In the genomic region with DNA sequence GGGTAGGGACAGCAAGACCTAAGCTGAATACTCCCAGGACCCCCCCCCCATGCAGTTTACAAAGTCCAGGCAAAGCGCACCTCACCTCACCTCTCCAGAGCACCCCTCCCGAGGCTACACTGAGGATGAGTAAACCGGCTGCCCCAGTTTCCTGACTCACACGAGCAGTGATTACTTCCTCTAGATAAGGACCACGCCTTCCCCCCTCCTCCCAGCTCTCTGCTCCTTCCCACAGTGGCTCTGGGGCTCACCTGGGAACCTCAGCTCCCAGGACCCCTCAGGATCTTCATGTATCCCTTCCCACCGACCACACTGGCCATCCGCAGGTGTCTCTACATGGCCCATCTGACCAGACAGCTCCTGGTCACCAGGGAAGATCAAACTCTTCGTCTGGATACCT, we compare ENCODE assay signal across 13 mouse cellular contexts. TPM values are rescaled to one million over a fixed set of nuclear protein-coding genes. Genes with fewer than 3 reads are reported as not detected.
A peak's percentile ranks its signal among the peaks of the same experiment; 100 is the strongest.
DNase-seq lines count a peak whose midpoint lies in the region; ATAC-seq and TF ChIP-seq lines count a peak whose summit lies in the region.
"Had no signal": no experiment of that assay in that cellular context is flagged by ENCODE, and none has a peak within 500 bp of the region (broad histone marks: within the 10 kb centered on the region; RNA-seq: fewer than 3 reads in every experiment).

No protein-coding gene starts in this region.

- H3K9ac ChIP-seq in intestine, postnatal 0 days (ENCODE audit: low read depth, low read length), result no peak overlapping the region
- no peak overlapping the region for H3K9ac ChIP-seq in stomach, postnatal 0 days (ENCODE audit: low read length)
- H3K9ac ChIP-seq: liver, embryonic 14.5 days had no signal

- H3K4me2 ChIP-seq in intestine, postnatal 0 days (replicated peaks; ENCODE audit: low read depth), result no peak overlapping the region
- H3K4me2 ChIP-seq in stomach, postnatal 0 days (replicated peaks; ENCODE audit: low read depth), result no peak overlapping the region

- H3K4me1 ChIP-seq in intestine, postnatal 0 days (replicated peaks; ENCODE audit: control insufficient read depth, insufficient read depth, low read length), result no peaks in the 10 kb centered on the region
- H3K4me1 ChIP-seq in stomach, postnatal 0 days (replicated peaks; ENCODE audit: control insufficient read depth, insufficient read depth), result peaks cover 21% of the 10 kb centered on the region

- no peak for TF ChIP-seq EP300 in stomach, postnatal 0 days (optimal IDR thresholded peaks at IDR 0.05)

- no peak overlapping the region for H3K27ac ChIP-seq in intestine, postnatal 0 days (ENCODE audit: low read depth, low read length)
- H3K27ac ChIP-seq in stomach, postnatal 0 days (replicated peaks), result no peak overlapping the region
- H3K27ac ChIP-seq: liver, embryonic 14.5 days had no signal

- WGBS in intestine, postnatal 0 days, result 31% methylated on average over 8 of the region's 8 CpGs
- WGBS in stomach, postnatal 0 days, result 42% methylated on average over 8 of the region's 8 CpGs

- no peak for ATAC-seq in CD4-positive, CD25-positive, alpha-beta regulatory T cell, adult 4 months
- ATAC-seq in intestine, postnatal 0 days, result peak; percentile 56; the same call in 1 of the 2 replicates
- peak; percentile 75 for ATAC-seq in stomach, postnatal 0 days (ENCODE audit: low FRiP score, low TSS enrichment)

- intact Hi-C loops in heart, postnatal 10 days (cut with DNase I), result no loop called here

- 0 out of 2 replicates have a peak, but pooled peaks cover 6% of the 10 kb centered on the region for H3K27me3 ChIP-seq in intestine, postnatal 0 days (replicated peaks; ENCODE audit: control insufficient read depth, insufficient read depth, low read length)
- no peaks in the 10 kb centered on the region for H3K27me3 ChIP-seq in stomach, postnatal 0 days (ENCODE audit: control insufficient read depth, insufficient read depth, low read length)

- DNase-seq in CD4-positive, CD25-positive, alpha-beta regulatory T cell, adult 2 months (ENCODE audit: low read depth, low spot score), result peak; percentile 44
- DNase-seq in thymus, postnatal 0 days (ENCODE audit: low spot score), result peak; percentile 12
- no peak for DNase-seq in thymus, postnatal 10 days (ENCODE audit: low spot score in 2 of 2)
- DNase-seq in stomach, postnatal 0 days (ENCODE audit: low spot score), result peak; percentile 76
- DNase-seq in heart, postnatal 10 days, result no peak
- DNase-seq in spleen, postnatal 10 days (ENCODE audit: low spot score in 2 of 2), result no peak
- DNase-seq: gastrocnemius, postnatal 25 days; layer of hippocampus, adult 9-11 months; right cerebral cortex, postnatal 25 days; thymus, adult 18-20 months had no signal

- H3K36me3 ChIP-seq in intestine, postnatal 0 days (ENCODE audit: control insufficient read depth, insufficient read depth), result no peaks in the 10 kb centered on the region
- no peaks in the 10 kb centered on the region for H3K36me3 ChIP-seq in stomach, postnatal 0 days (ENCODE audit: control insufficient read depth, insufficient read depth, low read length)

- no peak overlapping the region for H3K4me3 ChIP-seq in intestine, postnatal 0 days (ENCODE audit: low read depth, low read length)
- no peak overlapping the region for H3K4me3 ChIP-seq in stomach, postnatal 0 days (ENCODE audit: low read depth, low read length)

- TF ChIP-seq CTCF in intestine, postnatal 0 days (IDR thresholded peaks at IDR 0.05; ENCODE audit: low read depth), result no peak
- TF ChIP-seq CTCF in stomach, postnatal 0 days (IDR thresholded peaks at IDR 0.05; ENCODE audit: low read depth), result no peak

- no peaks in the 10 kb centered on the region for H3K9me3 ChIP-seq in intestine, postnatal 0 days (ENCODE audit: control insufficient read depth)
- H3K9me3 ChIP-seq in stomach, postnatal 0 days (ENCODE audit: control insufficient read depth, low read length), result no peaks in the 10 kb centered on the region

RNA-seq across cellular contexts. Expression of a gene that starts 58.8 kb away (rescaled TPM):
- 10 to 100 TPM; 15.9 to 19.7 TPM for polyA plus RNA-seq in CD4-positive, CD25-positive, alpha-beta regulatory T cell, adult 4 months (2017; shearing (Covaris generic))
- polyA plus RNA-seq in thymus, postnatal 0 days (2015; fragmentation: Nextera tagmentation; extraction: Ambion mirVana), result 9.9 and 13.1 TPM in 2 replicates
- polyA plus RNA-seq in intestine, postnatal 0 days (2015; fragmentation: Nextera tagmentation; extraction: Ambion mirVana), result 3.9 and 4.1 TPM in 2 replicates
- polyA plus RNA-seq in stomach, postnatal 0 days (2015; fragmentation: Nextera tagmentation; extraction: Ambion mirVana), result 3.6 and 3.7 TPM in 2 replicates
- 10 to 100 TPM; 60.7 to 67.9 TPM for total RNA-seq in heart, postnatal 10 days (2021)

Comparison
In these comparisons a context has a peak if more than half of its experiments do, and no peak if none do; other contexts are left out.
1. DNase-seq: peak in CD4-positive, CD25-positive, alpha-beta regulatory T cell, adult 2 months (single experiment), thymus, postnatal 0 days (single experiment) and stomach, postnatal 0 days (single experiment); none in thymus, postnatal 10 days (0 of 2), heart, postnatal 10 days (0 of 2) and spleen, postnatal 10 days (0 of 2).